Mouse (Mus musculus): ENCODE data around the gene Pcgf5. TPM values are rescaled to one million over a fixed set of nuclear protein-coding genes. Genes with fewer than 3 reads are reported as not detected.

The Pcgf5 gene
- total RNA-seq (2021) = 10 to 100 TPM; 27.8 to 28.1 TPM
- long read RNA-seq, experiment 1, full-length matches to known transcripts = 6 of 11 reads
- long read RNA-seq, experiment 1, partial matches to known transcripts = 1 of 11 reads
- long read RNA-seq, experiment 1, other reads (novel, unspliced or antisense) = 4 of 11 reads
- long read RNA-seq, experiment 2, full-length matches to known transcripts = 4 of 7 reads
- long read RNA-seq, experiment 2, partial matches to known transcripts = 0 of 7 reads
- long read RNA-seq, experiment 2, other reads (novel, unspliced or antisense) = 3 of 7 reads

DNA sequence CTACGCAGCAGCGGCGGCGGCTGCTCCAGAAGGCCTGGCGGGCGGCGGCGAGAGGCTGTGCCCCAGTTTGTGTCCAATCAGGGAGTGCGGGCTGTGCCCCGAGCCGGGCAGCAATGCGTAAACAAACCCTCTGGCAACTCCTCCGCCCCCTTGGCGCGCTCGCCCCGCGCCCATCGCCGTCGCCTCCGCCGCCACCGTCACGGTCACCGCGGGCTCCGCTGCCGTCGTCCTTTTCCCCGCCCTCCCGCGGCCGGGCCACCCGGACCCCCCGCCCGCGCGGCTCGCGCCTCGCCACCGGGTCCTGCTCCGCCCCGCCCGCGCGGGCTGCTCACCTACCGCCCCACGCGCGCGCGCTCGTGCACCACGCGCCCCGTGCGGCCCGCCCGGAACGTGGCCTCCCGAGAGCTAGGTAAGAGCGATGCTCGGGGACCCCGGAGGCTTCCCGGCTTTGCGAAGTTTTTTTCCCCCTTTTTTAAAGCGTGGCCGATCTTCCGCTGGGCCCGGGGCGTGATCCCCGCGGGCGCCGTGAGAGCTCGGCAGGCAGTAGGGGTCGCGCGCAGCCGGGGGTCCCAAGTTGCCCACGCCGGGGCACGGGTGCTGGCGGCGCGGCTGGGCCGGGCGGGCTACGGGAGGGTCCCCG lies at the start of gene Pcgf5:
Gene Pcgf5 (plus strand): TSS at position 149 of the 640 bp plus-strand sequence.
- TF ChIP-seq CTCF (IDR thresholded peaks at IDR 0.05) = no peak
- Histone ChIP-seq H3K4me3 (peak within 1 kb of the TSS; percentile 95), H3K27ac (peak within 1 kb of the TSS; percentile 97)
- peak; percentile 69 to 73 for DNase-seq (ENCODE audit: extremely low spot score in 1 of 2, low spot score in 2 of 2)
- intact Hi-C loops (cut with DNase I) = loop anchor here (1.0 to 5.0 kb wide), 3 partner anchors 62 to 236 kb away; no protein-coding TSS in a partner anchor

DNA sequence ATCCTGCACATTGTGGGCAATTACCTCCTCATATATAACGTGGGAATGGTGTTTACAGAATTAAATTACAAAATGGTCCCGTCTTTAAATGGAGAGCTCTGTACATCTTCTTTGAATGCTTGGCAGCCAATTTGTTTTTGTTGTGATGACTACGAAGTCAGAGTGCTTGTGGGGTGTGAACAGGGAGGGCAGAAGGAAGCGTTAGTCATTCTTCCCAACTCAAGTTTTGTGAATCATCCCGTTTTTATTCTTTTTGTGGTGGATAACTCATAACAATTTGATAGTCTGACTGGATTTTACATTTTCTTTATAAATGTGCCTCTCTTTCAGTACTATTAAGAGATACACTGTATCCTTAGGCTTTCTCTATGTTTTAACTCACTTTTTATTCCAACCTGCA lies 42.6 kb upstream of the Pcgf5 start:
- DNase-seq (ENCODE audit: extremely low spot score in 1 of 2, low spot score in 2 of 2) = no peak
- Histone ChIP-seq H3K27ac (no peak overlapping the region), H3K4me3 (no peak overlapping the region)
- intact Hi-C loops (cut with DNase I) = no loop called here
- TF ChIP-seq CTCF (IDR thresholded peaks at IDR 0.05) = no peak

DNA sequence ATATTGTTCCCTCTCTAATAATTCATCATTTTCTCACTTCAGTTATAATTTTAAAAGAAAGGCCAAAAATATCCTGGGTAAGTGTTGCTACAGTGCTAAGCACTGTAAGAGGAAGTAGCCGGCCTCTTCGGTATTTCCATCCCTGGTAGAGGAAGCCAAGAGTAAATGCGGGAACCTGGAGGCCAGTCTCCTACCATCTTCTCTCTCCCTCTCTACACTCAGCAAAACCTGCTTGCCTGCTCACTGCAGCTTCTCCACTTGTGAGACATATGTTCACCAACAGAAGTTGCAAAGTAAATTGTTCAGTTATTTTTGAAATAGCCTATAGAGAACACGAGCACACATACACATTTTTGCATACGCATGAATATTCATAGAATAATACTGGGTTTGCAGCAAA lies 34.1 kb upstream of the Pcgf5 start:
- TF ChIP-seq CTCF (IDR thresholded peaks at IDR 0.05) = no peak
- H3K4me3 ChIP-seq = no peak overlapping the region
- intact Hi-C loops (cut with DNase I) = loop anchor here (5.0 kb wide), 2 partner anchors 93 to 102 kb away; no protein-coding TSS in a partner anchor
- H3K27ac ChIP-seq = peak overlapping the region; percentile 55; the same call in 1 of the 2 replicates
- no peak for DNase-seq (ENCODE audit: extremely low spot score in 1 of 2, low spot score in 2 of 2)

DNA sequence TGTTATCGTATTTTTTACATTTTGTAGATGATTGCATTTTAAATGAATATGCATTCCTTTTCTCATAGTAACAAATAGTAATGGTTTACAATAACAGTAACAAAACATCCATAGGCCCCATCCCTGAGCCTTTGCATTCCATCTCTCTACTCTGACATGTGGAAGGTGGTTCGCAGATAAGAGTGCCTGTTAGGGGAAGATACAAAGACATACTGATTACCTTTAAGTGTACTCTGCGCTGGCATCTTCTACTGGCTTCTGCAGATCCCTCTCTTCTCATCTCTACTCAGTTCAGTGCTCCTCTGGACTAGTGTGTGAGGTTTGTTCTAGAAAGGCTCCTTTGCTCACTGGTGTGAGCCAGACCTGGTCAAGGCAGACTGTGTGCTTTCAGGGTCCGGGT lies 28.4 kb upstream of the Pcgf5 start:
- DNase-seq (ENCODE audit: extremely low spot score in 1 of 2, low spot score in 2 of 2) = no peak
- Histone ChIP-seq H3K27ac (no peak overlapping the region), H3K4me3 (no peak overlapping the region)
- no peak for TF ChIP-seq CTCF (IDR thresholded peaks at IDR 0.05)
- intact Hi-C loops (cut with DNase I) = no loop called here

DNA sequence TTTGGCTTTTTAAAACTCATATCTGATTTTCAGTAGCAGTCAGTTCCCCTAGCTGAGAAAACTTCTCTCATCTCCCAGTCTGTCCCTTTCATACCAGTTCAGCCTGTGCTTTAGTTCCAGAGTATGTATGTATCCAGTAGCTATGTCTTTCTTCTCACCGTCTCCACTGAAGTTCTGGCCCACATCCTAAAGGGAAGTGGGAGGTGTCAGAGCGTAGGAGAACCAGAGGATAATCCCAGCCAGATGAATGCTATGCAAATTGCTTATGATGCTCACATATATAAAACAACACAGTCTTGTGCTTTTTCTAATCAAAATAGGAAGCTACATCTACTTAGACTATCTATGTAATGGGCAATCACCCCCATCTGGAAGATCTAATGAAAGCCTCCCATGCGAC lies 27.0 kb upstream of the Pcgf5 start:
- Histone ChIP-seq H3K4me3 (no peak overlapping the region), H3K27ac (no peak overlapping the region)
- intact Hi-C loops (cut with DNase I) = no loop called here
- DNase-seq (ENCODE audit: extremely low spot score in 1 of 2, low spot score in 2 of 2) = peak; percentile 14 to 49
- no peak for TF ChIP-seq CTCF (IDR thresholded peaks at IDR 0.05)

DNA sequence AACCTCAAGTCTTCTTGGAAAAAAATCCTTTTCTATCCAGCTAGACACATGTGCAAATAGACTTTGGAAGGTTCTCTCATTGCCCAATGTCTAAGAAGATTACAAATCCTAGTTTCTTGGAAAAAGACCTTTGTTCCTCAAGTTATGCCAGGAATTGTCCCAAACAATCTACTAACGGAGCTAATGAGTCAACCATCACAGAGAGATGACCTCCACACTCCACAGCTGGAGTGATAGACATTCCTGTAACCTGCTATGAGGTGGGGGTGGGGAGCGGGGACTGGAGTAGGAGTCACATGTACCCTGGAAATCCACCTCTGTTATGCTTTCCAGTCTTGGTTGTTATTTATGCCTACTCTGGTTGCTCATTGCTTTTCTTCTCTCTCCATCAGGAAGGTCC lies 24.8 kb upstream of the Pcgf5 start:
- no peak for DNase-seq (ENCODE audit: extremely low spot score in 1 of 2, low spot score in 2 of 2)
- intact Hi-C loops (cut with DNase I) = no loop called here
- no peak for TF ChIP-seq CTCF (IDR thresholded peaks at IDR 0.05)
- H3K27ac ChIP-seq = no peak overlapping the region
- H3K4me3 ChIP-seq = no peak overlapping the region

DNA sequence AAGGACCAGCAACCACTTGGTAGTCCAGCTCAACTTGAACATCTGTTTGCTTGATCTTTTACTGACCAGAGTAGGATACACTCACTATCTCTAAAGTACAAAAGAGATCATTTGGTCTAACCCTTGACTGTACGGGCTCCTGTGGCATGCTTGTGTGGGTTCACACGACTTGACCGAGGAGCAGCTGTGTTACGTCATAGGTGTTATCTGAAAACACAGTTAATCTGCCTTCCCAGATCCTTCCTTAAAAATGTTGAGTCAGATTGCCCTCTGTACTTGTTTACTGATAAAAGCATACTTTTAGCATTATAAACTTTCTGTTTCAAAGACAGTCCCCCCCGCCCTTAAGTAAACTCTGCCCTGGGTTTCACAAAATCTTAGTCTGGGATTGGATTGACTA lies 19.4 kb upstream of the Pcgf5 start:
- H3K27ac ChIP-seq = no peak overlapping the region
- intact Hi-C loops (cut with DNase I) = no loop called here
- no peak for TF ChIP-seq CTCF (IDR thresholded peaks at IDR 0.05)
- no peak overlapping the region for H3K4me3 ChIP-seq
- no peak for DNase-seq (ENCODE audit: extremely low spot score in 1 of 2, low spot score in 2 of 2)

DNA sequence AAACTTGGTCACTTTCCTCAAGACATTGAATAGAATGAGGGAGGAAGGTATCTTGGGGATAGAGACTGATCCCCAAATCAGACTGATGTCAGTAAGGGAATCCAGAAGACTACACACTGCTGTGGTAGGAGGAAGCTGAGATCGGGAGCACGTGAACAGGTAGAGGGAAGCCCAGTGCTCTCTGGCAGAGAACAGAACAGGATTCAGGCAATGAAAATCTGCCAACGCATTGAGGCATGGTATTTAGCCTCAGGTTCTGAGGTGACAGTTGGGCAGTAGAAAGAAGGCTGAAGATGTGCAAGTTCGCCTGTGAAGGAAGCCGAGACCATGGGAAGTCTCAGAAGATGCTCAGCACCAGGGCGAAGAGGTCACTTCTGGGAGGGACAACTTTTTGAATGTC lies 733 bp upstream of the Pcgf5 start:
- H3K27ac ChIP-seq = no peak overlapping the region; the same call in 1 of the 2 replicates
- intact Hi-C loops (cut with DNase I) = loop anchor here (5.0 kb wide), 2 partner anchors 140 to 235 kb away; no protein-coding TSS in a partner anchor
- peak overlapping the region; percentile 95 for H3K4me3 ChIP-seq
- DNase-seq (ENCODE audit: extremely low spot score in 1 of 2, low spot score in 2 of 2) = no peak
- no peak for TF ChIP-seq CTCF (IDR thresholded peaks at IDR 0.05)

DNA sequence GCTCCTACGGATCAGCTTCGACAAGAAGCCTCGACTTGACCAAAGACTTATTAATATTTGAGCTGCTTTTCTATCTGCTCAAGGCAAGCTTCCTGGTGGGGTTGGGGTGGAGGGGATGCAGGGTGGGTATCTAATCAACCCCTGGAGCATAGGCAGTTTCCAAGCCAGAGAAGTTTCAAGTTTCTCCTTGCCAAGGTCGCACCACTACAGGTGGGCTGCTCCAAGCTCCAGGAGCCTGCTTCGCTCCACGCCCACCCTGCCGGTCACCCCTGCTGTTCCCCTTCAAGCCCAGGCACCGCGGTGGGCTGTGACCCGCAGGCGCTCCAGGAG lies 313 bp upstream of the Pcgf5 start:
- intact Hi-C loops (cut with DNase I) = loop anchor here (1.0 to 5.0 kb wide), 3 partner anchors 63 to 235 kb away; no protein-coding TSS in a partner anchor
- no peak for TF ChIP-seq CTCF (IDR thresholded peaks at IDR 0.05)
- H3K4me3 ChIP-seq = peak overlapping the region; percentile 95
- no peak for DNase-seq (ENCODE audit: extremely low spot score in 1 of 2, low spot score in 2 of 2)
- peak overlapping the region; percentile 97 for H3K27ac ChIP-seq

DNA sequence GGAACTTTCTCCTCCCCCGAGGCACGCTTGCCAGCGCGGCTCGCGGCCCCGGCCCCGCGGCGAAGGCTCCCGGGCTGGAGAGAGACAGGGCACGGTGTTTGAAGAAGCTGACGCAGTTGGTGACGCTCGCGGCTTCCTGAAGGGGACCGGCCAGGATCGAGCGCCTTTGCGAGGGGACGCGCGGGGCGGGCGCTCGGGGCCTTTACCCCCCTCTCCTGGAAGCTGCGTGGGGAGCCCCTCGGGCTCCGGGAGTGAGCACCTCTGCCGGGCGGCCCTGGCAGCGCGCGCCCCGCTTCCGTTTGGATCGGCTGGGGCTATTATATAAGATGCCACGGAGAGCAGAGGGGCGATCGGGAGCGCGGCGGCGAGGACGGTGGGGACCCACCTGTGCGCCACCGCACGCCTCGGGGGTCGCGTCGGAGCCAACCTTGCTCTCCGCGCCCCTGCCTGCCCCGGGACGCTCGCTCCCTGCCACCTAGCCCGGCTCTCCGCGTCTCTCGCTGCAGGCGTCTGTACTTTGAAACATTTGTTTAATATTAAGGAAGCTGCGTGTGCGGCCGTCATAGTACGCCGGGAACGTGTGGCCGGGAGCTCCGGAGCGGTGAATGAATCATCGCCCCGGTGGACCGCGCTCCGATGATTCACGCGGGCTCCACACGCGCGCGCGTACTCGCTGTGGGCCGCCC lies 835 bp downstream of the Pcgf5 start:
- intact Hi-C loops (cut with DNase I) = loop anchor here (1.0 to 5.0 kb wide), 3 partner anchors 61 to 237 kb away; no protein-coding TSS in a partner anchor
- TF ChIP-seq CTCF (IDR thresholded peaks at IDR 0.05) = no peak; the same call in 1 of the 2 replicates
- H3K4me3 ChIP-seq = peak overlapping the region; percentile 95
- H3K27ac ChIP-seq = peak overlapping the region; percentile 97
- DNase-seq (ENCODE audit: extremely low spot score in 1 of 2, low spot score in 2 of 2) = peak; percentile 78 to 80

DNA sequence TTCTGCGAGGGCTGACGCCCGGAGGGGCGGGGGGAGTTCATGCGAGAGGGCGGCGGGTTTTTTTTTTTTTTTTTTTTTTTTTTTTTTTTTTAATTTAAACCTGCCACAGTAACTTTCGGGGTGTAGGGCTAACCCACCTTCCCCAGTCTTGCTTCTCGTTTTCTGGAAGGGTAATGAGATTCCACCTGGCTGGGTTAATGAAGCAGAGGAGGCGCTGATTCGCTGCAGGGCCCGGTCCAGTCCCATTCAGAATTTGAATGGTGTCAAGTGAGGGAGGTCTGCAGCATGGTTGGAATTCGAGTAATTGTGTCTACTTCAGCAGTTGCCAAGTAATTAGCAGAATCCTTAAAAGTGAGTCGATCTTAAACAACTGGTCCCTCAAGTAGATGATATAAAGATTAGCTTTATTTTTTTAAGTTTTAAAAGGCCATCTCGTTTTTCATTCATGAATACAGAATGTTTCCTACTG lies 1.4 kb downstream of the Pcgf5 start:
- TF ChIP-seq CTCF (IDR thresholded peaks at IDR 0.05) = no peak
- intact Hi-C loops (cut with DNase I) = loop anchor here (5.0 kb wide), 2 partner anchors 142 to 237 kb away; no protein-coding TSS in a partner anchor
- no peak for DNase-seq (ENCODE audit: extremely low spot score in 1 of 2, low spot score in 2 of 2)

DNA sequence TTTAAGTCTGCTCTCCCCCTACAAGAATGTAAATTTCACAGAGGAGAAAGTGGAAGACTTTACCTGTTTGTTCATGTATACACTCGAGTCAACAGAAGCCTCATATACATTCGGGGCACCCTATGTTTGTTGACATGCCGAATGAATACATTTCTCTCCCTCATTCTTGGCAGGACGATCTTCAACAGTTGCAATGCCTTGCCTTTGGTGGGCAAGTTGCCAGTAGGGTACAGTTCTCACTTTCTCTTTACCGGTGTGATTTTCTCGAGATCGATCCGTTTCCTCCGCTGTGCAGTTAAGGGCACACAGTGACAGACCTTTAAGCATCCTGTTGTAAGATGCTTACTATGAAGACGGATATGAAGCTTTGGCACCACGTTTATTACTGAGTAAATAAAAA lies 2.1 kb downstream of the Pcgf5 start:
- H3K4me3 ChIP-seq = no peak overlapping the region
- intact Hi-C loops (cut with DNase I) = loop anchor here (1.0 kb wide), 1 partner anchor 167 kb away; no protein-coding TSS in a partner anchor
- no peak overlapping the region for H3K27ac ChIP-seq
- no peak for TF ChIP-seq CTCF (IDR thresholded peaks at IDR 0.05)
- no peak for DNase-seq (ENCODE audit: extremely low spot score in 1 of 2, low spot score in 2 of 2)

More for the DNA sequence above, 1.4 kb downstream of the Pcgf5 start:
- H3K4me3 ChIP-seq = peak overlapping the region; percentile 95
- peak overlapping the region; percentile 97; the same call in 1 of the 2 replicates for H3K27ac ChIP-seq

Measured in left cerebral cortex, adult 2 months (tissue).